Mouse (Mus musculus) c-Kit-positive CD71-positive TER-119-negative erythroid progenitor cells, embryonic 14.5 days (primary cell): Measurements from ENCODE around the gene Cd3eap.

Experiments used
- DNase-seq: peaks from one replicate; pipeline ENCODE4 v3.0.0-alpha.2; 2013; ENCODE audit warnings: low read depth

The Cd3eap gene

DNA sequence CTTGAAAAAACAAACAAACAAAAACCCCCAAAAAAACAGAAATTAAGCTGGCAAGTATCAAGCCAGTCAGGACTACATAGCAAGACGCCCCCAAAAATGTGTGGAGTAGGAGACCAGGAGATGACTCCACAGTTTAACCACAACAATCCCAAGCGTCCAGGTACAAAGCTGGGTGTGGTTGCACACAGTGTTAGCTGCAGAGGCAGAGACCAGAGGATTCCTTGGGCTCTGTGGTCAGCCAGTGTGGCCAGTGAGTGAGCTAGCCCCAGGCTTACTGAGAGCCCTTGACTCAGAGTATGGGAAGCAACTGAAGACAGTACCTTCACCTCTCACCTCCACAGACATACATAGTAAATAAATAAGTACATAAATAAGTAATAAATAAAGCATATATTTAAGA is 27.4 kb downstream of the Cd3eap start:
- DNase-seq = no peak

DNA sequence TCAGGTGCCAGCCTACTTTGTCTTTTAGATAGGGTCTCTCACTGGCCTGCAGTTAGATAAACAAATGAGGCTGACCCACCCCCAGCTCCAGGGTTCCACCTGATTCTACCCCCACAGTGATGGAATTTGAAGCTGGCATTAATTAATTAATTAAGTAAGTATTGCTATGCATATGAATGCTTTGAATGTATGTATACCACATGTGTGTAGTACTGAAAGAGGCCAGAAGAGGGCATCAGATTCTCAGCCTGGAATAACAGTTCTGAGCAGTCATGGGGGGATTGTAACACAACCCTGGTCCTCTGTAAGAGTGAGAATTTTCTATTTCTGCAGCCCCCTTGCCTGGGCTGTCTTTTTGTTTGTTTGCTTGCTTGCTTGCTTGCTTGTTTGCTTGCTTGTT is 30.9 kb downstream of the Cd3eap start:
- DNase-seq = no peak

DNA sequence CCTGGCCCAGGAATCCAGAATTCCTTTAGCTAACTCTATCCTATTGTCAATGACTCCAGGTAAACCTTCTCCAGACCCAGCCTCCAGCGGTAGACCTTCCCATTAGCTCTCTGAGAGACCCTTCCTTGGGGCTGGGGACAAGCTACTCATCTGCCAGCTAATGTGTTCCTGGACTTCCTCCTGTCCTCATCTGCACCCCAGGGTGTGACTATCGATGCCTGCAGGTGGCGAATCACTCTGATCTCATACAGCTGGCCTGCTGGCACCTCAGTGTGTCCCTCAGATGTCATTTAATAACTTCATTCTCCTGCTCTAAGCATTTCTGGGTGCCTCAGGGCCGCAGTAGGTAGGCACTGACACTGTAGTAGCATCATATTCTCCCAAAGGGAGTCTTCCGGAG is 31.5 kb downstream of the Cd3eap start:
- no peak for DNase-seq

DNA sequence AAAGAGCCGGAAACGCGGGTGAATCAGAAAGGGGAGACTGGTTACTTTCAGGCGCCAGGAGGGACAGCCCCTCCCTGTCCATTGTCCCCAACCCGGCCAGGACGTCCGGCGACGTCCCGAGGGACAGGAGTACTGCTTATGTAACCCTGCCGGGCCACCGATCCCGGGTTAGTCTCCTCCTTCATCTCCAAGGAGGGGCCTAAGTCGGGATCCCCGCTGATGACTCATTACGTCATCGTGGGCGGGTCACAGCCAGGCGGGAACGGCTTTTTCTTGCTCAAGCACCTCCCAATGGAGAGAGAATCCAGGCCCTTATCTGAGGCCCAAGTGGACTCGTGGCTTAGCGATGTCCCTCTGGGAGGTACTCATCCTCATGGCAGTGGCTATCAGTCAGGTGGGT is 32.2 kb downstream of the Cd3eap start:
- DNase-seq = peak; percentile 94

DNA sequence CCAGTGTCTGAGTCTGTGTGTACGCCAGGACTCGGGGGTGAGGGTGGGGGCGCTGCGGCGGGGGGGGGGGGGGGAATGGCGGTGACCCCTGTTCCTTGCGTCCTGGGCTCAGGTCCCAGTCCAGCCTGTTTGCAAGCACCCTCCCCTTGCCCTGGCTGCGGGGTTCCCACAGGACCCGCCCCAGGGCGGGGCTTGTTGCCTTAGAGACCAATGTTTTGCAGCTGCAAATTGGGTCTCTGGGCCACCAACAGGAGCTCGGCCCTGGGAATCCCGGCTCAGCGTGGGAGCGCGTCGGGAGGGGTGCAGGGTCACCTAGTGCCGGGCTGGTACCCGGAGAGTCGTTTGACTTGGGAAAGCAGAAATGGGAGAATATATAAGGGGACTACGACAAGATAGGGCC is 32.9 kb downstream of the Cd3eap start:
- DNase-seq = peak; percentile 87

DNA sequence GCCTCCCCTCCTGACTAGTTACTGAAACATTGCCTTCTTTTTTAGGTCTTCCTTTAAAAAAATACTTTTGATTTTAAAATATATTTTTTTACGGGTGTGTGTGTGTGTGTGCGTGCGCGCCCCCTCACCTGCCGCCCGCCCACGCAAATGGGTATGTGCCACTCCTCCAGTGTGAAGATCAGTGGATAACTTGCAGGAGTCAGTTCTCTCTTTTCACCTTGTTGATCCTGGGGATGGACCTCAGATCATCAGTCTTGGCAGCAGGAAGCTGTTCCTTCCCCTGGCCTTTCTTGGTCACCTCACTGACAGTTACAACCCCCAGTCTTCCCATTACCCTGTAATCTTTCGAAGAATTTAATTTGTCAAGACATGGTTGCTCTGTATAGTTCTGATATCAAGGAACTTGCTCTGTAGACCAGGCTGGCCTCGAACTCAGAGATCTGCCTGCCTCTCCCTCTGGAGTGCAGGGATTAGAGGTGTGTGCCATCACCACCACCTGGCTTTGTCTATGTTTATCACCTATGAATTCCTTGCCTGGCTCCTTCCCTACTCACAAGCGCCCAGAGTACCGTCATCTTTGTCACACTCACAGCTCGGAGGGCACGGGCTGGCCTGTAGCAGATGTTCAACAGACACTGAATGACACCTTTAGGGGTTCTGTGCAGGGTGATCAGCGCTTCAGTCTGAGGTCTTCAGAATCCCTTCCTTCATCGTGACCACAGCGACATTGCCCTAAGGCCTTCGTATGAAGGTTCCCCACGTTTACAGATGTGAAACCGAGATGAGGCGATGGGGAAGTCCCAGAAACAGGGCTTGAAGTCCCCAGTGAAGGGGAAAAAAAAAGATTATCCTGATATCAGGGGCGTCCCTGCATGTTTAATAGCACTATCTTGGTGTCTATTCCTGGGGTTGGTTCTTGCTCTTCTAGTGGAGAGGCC is 33.8 kb downstream of the Cd3eap start:
- peak; percentile 66 for DNase-seq

DNA sequence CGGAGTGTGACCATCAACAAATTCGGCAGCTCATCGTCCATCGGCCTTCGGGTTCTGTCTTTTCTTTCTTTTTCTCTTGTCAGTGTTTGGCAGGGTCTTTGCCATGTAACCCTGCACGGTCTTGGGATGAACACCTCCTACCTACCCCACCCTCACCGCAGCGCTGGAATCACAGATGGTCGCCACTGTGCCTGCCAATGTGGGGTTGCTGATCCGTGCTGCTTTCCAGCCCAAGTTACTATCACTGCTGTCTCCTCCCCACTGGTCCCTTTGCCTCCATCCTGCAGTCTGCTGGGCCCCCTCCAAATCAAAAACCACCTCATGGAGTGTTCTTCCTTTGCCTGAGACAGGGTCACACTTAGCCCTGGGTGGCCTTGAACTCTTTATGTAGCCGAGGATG is 35.1 kb downstream of the Cd3eap start:
- DNase-seq = no peak

DNA sequence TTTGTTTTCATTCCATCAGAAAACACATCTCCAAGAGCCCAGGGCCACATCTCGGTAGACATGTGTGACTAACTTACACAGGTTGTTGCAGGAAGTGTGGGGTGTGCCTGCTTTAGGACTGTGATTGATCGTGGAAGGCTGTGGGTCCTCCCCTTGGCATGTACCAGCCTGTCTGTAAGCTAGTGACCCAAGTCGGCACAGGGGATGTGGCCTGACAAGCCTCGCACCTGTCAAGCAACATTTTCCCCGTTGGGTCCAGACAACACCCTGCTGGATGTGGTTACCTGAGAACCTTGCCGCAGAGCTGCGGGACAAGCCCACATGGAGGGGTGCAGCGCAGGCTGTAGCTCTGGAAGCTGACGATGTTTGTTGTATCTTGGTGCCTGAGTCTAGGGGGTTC is 36.8 kb downstream of the Cd3eap start:
- DNase-seq = no peak

DNA sequence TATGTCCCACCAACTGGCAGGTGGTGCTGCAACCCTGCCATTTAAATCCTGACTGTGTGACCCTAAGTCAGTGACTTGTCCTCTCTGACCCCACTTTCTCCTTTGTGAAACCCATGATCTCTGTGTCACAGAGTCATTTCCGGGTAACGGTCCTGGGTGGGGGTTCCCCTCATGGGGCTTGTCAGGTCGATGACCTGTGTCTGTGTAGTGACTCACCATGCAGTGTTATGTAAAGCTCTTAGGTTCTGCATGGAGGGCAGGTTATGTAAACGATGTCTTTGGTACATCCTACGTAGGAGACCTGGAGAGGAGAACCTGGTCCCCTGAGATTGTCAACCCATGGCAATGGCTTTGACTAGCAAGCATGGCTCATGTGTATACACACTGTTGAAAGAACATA is 37.8 kb downstream of the Cd3eap start:
- DNase-seq = no peak

DNA sequence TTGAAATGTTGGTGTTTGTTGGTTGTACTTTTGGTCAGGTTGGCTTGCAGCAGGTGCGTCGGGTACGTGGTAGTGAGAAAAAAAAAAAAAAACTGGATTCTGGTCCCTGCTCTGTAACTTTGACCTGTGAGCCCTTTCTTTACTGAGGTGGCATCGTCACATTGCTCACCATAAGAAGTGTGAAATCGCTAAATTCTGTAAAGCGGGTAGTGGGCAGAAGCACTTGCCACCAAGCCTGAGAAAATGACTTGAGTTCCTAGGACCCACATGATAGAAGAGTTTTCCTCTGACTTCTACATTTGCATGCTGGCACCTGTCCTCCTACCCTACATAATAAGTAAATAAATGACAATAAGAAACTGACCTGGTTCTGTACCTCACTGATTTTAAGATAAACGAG is 38.6 kb downstream of the Cd3eap start:
- no peak for DNase-seq

DNA sequence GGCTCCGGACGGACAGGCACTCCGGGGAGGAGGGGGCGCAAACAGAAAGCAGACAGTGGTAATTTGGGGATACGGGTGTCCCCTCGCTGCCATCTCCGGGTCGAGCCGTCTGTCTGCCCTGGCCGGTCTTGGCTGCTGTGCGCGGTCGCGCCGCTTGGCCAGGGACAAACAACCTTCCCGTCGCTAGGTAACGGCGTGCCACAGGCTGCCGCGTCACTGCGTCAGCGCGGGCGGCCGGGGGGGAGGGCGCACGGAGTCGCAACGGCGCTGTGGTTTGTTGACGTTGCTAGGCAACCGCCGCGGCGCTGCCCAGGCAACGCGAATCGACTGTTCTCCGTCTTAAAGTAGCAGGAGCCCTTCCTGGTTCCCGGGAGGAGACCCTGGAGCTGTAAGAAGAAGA is 39.4 kb downstream of the Cd3eap start:
- DNase-seq = peak; percentile 92

DNA sequence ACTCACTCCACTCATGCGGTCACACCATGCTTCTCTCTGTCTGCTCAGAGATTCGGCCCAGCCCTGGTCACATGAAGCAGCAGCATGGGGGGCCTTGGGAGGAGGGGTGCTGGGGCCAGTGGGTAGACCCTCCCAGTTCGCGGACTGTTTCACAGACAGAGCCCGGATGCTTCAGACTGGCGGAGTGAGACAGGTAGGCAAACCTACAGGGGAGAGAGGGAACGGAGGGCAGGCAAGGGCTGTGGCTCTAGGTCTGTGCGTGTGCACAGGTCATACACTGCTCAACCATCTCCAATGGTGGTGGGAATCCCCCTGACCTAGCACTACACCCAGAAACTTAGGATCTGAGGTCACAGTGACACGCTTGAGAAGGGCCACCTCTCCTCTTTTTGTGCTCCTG is 39.8 kb downstream of the Cd3eap start:
- no peak for DNase-seq

DNA sequence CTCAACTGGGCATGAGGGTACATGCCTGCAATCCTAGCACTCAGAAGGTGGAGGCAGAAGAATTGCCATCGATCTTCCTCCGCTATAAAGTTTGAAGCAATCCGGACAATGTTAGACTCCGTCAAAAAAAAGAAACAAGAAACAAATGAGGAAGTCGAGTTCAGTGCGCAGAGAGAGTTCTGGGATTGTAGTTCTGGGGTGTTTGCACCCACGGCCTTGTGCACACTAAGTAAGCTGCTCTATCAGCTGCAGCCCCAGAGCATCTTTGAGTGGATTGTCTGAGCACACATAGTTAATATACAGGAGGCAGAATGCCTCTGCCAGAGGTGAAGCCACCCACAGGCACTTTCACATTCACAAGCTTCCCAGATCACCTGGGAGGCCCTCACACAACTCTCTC is 40.6 kb downstream of the Cd3eap start:
- DNase-seq = no peak

DNA sequence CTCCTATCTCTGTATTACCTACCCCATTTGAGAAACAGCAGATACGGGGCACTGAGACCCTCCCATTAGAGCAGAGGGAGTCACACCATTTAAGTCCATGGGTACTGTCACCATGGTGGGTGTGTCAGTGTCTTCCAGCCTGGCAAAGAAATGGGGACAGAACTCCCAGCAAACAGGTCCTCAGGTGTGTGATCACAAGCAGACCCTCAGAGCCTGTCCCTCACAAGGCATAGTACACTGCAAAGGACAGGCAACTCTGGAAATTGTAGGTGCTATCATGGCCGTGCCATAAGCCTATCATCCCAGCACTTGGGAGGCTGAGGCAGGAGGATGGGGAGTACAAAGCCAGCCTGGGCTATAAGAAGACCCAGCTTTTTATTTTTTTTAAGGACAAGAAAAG is 41.1 kb downstream of the Cd3eap start:
- no peak for DNase-seq

DNA sequence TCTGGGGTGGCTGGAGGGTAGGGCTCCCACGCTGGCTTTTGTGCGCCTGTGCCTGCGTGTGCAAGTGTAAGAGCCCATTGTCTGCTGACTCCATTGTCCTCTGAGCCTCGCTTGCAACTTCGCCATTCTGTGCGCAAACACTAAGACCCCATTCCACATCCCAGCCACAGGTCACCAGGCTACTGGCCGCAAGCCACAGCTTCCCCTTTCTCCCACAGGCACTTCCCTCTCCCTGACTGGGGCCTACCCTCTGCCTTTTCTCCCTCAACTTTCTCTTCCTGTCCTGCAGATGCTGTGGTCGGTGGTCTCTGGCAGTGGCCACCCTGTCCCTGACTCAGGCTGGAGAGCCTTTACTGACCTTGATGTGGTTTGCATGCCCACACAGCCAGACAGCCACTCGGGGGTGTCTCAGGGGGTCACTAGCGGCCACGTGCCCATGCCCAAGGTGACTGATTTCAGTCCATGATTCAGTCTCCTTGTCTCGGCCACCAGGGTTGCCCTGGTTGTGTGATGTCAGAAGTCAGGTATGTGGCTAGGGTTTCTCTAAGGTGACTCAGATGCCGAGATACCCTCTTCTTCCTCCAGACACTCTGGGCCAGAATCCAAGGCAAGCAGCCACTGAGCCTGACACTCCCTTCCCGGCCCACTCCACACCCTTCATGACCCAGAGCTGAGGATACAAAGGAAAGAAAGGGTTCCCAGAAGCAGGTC is 42.7 kb downstream of the Cd3eap start:
- DNase-seq = no peak

DNA sequence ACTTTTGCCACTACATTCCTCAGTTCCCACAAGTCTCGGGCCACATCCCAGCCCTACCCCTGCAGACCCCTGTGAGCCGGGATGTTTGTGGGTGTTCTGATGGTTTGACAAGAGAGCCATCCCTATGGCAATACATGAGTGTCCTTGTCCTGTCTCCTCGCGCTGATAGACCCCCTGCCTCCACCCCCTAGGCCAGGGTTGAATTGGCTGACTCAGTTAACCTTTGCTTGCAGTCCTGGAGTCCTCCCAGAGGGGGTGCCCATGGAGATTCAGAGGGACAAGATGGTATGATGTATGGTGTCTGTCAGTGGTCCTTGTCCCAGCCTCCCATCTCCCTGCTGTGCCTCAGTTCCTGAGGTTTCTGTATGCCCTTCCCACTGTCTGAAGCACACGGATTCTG is 45.2 kb downstream of the Cd3eap start:
- DNase-seq = no peak

DNA sequence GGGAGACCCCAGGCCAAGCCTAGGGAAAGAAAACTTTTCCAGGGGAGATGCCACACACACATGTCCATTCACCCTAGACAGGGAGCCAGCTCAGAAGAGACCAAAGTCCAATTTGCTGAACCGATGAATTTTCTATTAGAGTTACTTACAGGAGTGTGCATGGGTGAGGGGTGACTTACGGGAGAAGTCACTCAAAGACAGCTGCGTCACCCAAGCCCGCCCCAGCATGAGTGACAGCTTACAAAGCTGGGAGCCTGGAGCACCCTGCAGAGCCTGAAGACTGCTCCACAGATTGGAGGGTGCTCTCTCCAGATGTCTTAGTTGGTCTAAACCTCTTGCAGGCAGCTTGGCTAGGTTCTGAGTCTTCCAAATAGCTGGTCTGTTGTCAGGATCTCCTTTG is 47.3 kb downstream of the Cd3eap start:
- no peak for DNase-seq

DNA sequence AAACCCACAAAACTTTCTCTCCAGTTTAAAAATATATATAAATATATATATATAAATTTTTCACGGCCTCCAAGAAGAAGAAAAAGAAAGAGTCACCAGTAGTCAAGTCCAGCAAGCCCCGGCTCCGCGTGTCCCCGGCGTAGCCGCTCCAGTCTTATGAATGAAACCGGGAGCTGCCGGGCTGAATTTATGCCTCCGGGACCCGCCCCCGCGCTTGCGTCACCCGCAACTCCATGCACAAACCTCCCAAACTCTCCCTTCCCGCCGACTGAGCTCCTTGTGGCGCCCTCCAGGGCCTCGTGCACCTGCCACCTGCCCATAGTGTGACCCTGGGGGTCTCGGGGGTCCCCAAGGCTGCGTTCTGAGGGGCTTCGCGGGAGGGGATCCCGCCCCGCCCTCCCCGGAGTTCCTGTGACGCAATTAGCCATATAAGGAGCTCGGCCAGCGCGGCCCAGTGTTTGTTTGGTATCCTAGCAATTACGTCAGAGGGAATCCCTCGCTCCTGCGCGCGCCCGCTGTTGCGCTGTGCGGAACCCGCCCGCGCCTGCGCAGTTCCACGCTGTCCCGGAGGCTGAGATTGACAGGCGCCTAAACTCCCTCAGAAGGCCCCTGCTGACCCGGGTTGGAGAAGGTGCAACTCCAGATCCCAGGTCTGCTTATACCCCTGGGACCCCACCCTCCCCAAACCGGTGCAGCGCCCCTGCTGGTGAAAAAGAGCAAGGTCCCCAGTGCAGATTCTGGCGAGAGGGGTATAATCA is 49.2 kb downstream of the Cd3eap start, which contains the start of gene Fosb:
Gene Fosb (minus strand): TSS at position 168 of the 758 bp plus-strand sequence.
- DNase-seq = peak; percentile 88

DNA sequence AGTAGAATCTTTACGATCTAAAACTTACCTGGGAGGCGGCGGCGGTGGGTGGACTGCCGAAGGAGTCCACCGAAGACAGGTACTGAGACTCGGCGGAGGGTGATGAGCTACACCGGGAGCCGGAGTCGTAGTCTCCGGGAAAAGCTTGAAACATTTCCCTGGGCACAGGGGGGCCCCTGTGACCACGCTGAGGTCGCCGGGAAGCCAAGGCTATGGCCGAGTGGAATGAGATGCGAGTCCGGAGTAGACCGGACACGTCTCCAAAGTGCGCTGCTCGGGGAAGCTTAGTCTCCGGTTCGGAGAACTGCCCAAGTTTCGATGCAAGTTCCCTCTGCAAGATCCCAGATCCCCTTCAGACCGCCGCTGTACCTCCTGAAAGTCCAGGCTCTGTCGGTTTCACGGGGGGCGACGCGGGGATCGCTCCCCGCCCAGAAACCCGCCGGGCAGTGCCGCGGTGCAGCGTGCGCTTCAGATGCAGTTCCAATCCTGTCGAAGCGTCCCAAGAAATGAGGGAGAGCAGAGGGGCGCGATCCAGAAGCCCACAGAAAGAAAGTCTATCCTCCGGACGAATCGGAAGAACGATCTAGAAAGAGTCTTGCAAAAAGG is 49.9 kb downstream of the Cd3eap start:
- no peak for DNase-seq

DNA sequence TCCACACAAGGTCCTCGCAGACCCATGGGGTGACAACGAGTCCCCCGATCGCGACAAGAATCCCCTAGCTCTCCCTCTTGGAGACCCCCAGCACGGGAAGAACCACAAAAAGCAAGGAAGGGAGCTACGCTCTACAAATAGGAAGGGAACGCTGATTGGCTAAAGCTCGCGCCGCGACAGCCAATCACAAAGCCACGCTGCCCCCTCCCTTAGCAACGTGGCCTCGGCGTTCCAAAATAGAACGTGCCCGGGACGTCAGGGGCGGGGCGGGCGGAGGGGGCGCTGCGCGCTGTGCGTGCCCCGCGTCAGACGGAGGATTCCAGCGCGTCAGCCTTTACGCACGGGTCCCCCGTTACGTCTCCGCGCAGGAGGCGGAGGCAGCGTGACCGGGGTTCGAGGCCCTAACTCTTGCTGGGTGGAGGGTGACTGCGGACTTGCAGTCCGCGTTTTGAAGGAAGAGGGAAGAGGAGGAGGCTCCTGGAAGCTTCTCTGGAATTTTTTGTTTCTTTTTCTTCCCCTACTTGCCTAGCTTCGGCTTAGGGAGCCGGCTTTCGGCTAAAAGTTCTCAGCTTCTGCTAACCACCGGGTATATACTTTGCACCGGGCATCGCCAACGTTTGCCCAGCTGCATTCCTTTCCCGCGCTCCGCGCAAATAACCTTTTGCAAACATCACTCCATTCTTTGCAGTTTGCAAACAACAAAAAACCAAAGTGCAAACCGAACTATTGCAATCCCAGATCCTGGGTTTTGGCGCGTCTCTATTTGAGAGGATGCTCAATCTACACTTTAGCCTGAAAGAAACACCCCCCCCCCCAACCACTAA is 50.6 kb downstream of the Cd3eap start:
- peak; percentile 86 for DNase-seq

DNA sequence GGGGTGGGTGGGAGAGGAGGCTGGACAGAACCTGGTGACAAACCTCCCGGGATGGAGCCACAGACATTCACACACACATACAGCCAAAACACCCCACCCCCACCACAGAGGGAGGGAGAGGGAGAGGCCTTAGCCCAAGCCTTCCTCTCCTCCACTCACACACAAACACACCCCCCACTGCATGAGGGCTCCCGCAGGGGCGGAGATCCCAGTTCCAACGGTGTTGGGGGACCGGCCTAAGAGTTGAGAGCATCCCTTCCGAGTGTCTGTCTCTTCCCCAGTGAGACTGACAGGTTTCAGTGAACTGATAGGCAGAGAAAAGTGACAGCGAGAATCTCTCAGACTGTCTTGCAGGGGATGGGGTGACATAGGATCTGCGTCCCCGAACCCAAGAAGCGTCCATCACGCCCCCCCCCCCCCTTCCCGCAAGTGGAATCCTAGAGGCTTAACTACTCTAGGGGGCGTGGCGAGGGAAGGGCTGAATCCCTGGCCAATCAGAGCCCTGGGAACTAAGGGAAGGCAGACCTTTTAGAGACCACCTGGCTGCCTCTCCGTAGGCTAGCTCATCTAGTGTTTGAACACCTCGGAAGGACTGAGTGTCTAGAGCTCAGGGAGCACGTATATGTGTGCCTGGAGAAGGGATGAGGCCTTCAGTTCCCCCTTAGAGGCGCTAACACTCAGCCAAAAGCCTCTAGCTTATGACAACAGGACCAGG is 51.4 kb downstream of the Cd3eap start:
- no peak for DNase-seq
